Mouse (Mus musculus) testis, postnatal 14 days (tissue): ENCODE results near the gene Vps37d.
A peak's percentile ranks its signal among the peaks of the same experiment; 100 is the strongest.
"Not testable (repeated sequence)": the region's sequence is repeated elsewhere in the genome, so short reads cannot be mapped to it uniquely, and the experiment has no call there.

Source experiments
- DNase-seq: peaks from one replicate; pipeline ENCODE4 v3.0.0; 2021; ENCODE audit warnings: low spot score

Vps37d gene

GRCm38 (mm10) chr5:135073349-135074150 lies 4.5 kb downstream of the Vps37d start:
- DNase-seq: no peak

DNA sequence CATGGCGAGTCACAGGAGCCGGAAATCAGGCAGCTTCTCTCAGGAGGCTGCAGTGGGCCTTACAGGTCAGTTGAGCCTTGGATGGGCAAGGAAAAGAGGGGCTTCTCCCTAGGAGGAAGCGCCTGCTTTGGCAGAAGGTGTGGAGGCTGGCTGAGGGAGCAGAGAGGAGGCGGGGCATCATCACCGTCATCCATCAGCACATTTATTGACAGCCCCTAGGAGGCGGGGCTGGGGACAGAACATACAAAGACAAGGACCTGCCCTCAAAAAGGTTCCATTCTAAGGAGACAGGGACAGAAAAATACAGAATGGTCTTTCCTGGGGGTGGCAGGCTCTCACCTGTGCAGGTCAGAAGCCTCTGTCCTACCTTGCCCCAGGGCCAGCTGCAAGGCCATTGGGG lies 5.3 kb downstream of the Vps37d start:
- no peak for DNase-seq

DNA sequence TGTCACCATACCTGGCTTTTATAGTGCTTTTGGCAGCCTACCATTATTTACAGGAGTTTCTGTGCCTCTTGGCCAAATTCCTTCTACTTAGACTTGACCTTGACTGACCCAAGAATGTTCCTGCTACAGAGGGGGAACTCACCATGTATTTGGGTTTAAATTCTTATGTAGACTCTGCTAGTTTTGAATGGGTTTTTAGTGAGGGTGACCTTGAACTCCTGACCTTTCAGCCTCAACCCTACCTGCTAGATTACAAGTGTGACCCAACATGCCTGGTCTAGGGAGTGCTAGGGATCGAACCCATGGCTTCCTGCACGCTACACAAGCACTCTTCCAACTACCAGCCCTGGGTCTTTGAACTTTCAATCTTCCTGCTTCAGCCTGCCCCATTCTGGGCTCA lies 6.0 kb downstream of the Vps37d start:
- DNase-seq: no peak

- no peak for DNase-seq
Measured at GRCm38 (mm10) chr5:135070448-135070847, 7.6 kb downstream of the Vps37d start.

- peak; percentile 83 for DNase-seq
Measured at GRCm38 (mm10) chr5:135066008-135066407, 12.1 kb downstream of the Vps37d start.

DNA sequence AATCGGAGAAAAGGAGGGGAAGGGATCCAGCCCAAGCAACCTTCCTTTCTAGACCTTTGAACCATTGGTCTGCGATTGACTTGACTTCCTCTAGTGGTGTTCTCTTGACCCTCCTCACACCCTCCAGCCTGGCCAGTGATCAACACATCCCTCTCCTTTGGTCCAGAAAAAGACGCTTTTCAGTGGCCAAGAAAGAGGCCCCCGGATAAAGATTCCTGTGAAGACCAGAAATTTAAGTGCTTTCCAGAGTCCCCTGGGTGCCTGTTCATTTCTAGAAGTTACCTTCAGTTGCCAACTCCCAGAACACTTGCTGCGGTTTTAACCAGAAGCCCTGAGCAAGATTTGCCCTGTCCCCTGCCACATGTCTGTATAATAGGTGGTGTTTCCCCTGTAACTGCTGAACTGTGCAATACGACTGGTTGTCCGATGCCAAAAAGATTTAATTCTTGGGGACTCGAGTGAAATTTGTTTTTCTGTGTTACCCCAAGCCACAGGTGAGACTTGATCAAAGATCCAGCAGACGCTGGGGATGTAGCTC lies 13.1 kb downstream of the Vps37d start, which contains the start of gene Bud23:
Gene Bud23 (minus strand): TSS at position 51 of the 538 bp plus-strand sequence.
- not testable (repeated sequence) for DNase-seq

GRCm38 (mm10) chr5:135064382-135064766 lies 13.7 kb downstream of the Vps37d start:
- no peak for DNase-seq

- DNase-seq: peak; percentile 98
Measured at GRCm38 (mm10) chr5:135063629-135064381, 14.3 kb downstream of the Vps37d start, which contains the start of gene Dnajc30. Dnajc30 (plus strand) TSS chr5:135064202.

DNA sequence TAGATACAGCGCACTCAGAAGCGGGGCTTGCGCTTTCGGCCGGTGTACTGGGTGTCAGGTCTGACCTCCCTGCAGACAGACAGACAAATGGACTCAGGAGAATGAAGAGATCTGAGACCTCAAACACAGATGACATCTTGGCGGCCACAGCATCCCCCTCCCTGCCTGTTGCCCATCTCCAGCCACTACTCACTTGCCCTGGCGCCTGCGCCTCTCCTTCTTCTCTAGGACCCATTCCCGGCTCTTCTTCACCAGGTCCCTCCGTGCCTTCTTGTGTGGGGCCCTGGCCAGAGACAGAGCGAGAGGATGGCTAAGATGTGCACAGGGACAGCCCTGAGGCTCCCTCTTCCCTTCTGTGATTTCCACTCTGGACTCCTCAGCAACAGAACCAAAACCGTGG lies 24.7 kb downstream of the Vps37d start:
- no peak for DNase-seq

- not testable (repeated sequence) for DNase-seq
Measured at GRCm38 (mm10) chr5:135049268-135049667, 28.8 kb downstream of the Vps37d start.

- DNase-seq: no peak
Measured at GRCm38 (mm10) chr5:135048539-135048938, 29.5 kb downstream of the Vps37d start.

DNA sequence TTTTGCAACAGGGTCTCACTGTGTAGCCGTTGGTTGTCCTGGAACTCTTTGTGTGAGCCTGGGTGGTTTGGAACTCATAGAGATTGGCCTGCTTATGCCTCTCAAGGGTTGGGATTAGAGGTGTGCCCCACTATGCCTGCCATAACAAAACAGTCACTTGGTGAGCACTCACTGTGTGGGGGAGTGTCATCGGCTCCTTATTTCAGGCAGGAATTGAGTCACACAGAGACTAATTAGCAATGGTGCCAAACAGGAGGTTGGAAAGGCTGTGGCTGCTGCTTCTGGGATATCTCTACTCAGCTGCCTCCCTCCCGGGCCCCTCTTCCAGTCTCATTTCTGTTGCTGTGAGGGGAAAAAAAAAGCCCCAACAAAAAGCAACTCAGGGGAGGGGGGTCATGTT lies 33.5 kb downstream of the Vps37d start:
- no peak for DNase-seq

GRCm38 (mm10) chr5:135042105-135042788 lies 35.8 kb downstream of the Vps37d start:
- peak; percentile 70 for DNase-seq

GRCm38 (mm10) chr5:135040777-135041176 lies 37.3 kb downstream of the Vps37d start:
- peak; percentile 83 for DNase-seq

- peak; percentile 6 for DNase-seq
Measured at GRCm38 (mm10) chr5:135040059-135040458, 38.0 kb downstream of the Vps37d start.

- DNase-seq: no peak
Measured at GRCm38 (mm10) chr5:135039541-135039940, 38.5 kb downstream of the Vps37d start.

GRCm38 (mm10) chr5:135037946-135038345 lies 40.1 kb downstream of the Vps37d start:
- DNase-seq: no peak

DNA sequence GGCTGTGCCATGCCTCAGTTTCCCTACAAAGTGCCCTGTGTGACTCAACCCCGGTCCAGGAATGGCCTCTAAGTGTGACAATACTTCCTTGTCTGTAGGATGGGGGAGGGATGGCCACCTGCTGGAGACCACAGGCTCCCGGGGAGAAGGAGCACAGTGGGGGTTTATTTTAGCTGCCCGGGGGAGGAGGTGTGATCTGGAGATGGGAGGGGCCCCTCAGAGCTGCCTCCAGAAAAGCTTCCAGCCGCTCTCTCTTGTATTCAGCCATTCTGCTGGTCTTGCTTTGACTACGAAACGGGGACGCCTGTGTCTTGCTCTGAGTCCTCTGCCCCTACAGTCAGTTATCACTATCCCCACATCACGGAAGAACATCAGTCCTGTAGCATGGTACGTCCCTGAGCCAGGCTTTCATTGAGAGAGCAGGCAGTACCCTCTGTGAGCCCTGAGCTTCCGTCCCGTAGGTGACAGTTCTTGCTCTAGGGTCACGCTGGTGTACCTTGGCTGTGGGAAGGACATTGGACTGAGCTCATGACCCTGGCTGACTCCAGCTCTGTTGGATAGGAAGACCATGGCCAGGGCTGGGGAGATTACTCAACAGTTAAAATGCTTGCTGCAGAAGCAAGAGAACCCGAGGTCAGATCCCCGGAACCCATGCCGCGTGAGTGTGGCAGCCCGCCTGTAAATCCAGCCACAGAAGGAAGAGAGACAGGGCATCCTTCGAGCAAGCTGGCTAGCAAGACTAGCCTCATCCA lies 42.3 kb downstream of the Vps37d start:
- no peak for DNase-seq

GRCm38 (mm10) chr5:135034593-135034992 lies 43.5 kb downstream of the Vps37d start:
- DNase-seq: peak; percentile 41

DNA sequence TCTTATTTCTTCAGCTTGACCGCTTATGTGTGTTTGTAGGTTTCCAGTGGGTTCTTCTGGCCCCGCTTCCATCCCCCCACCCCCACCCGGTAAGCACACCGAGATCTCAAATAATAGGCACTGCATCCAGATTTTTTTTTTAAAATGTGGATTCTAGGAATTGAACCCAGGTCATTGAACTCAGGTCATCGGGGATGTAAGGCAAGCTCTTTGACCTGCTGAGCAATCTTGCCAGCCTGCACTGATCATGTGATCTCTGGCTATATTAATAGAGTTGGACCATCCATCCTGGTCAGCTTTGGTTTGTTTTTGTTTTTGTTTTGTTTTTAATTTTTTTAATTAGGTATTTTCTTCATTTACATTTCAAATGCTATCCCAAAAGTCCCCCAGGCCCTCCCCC lies 45.5 kb downstream of the Vps37d start:
- no peak for DNase-seq
